In genomic region chr11:48818346-48818745, GRCm38 (mm10) we compare ENCODE assay signal across 8 mouse cellular contexts. TPM values are rescaled to one million over a fixed set of nuclear protein-coding genes. Genes with fewer than 3 reads are reported as not detected.
DNase-seq lines count a peak whose midpoint lies in the region; ATAC-seq and TF ChIP-seq lines count a peak whose summit lies in the region.

No protein-coding gene starts in this region.

- ATAC-seq in cerebellum, adult (ENCODE audit: insufficient number of reproducible peaks, low FRiP score, low TSS enrichment): peak; percentile 41; the same call in 1 of the 2 replicates
- peak; percentile 2; the same call in 1 of the 2 replicates for ATAC-seq in forebrain, embryonic 14.5 days
- ATAC-seq in liver, embryonic 16.5 days (ENCODE audit: low read depth): no peak
- ATAC-seq in neural tube, embryonic 13.5 days (ENCODE audit: low read depth): no peak

- peaks cover 2% of the 10 kb centered on the region for H3K4me1 ChIP-seq in ES-Bruce4 (ENCODE audit: control insufficient read depth, insufficient read depth, low read length)
- H3K4me1 ChIP-seq in forebrain, embryonic 14.5 days (ENCODE audit: control insufficient read depth, insufficient read depth, low read length): peaks cover 14% of the 10 kb centered on the region
- peaks cover 23% of the 10 kb centered on the region for H3K4me1 ChIP-seq in liver, embryonic 16.5 days (ENCODE audit: control insufficient read depth, low read depth, low read length)
- H3K4me1 ChIP-seq in neural tube, embryonic 13.5 days (replicated peaks): peaks cover 31% of the 10 kb centered on the region
- peaks cover 2% of the 10 kb centered on the region; the same call in 1 of the 2 replicates for H3K4me1 ChIP-seq in testis, adult 2 months (ENCODE audit: control insufficient read depth, insufficient read depth, low read length)

- intact Hi-C loops in heart, postnatal 14 days (cut with DNase I): loop anchor here (2.0 to 5.0 kb wide), 3 partner anchors 14 to 384 kb away; partner anchors contain the start of gene Zfp62

- DNase-seq in forebrain, embryonic 14.5 days (ENCODE audit: low spot score): peak; percentile 96
- peak; percentile 83 to 87 for DNase-seq in heart, postnatal 14 days
- DNase-seq in large intestine, adult 2 months (ENCODE audit: low read depth, low spot score): peak; percentile 93

- peak overlapping the region; percentile 46; the same call in 1 of the 2 replicates for H3K27ac ChIP-seq in ES-Bruce4 (ENCODE audit: insufficient read depth, low read length)
- H3K27ac ChIP-seq in forebrain, embryonic 14.5 days (ENCODE audit: low read depth, low read length): no peak overlapping the region
- peak overlapping the region; percentile 99 for H3K27ac ChIP-seq in liver, embryonic 16.5 days (ENCODE audit: low read length)
- peak overlapping the region; percentile 97; the same call in 1 of the 2 replicates for H3K27ac ChIP-seq in neural tube, embryonic 13.5 days (replicated peaks)
- peak overlapping the region; percentile 82 for H3K27ac ChIP-seq in testis, adult 2 months (ENCODE audit: control insufficient read depth, insufficient read depth, low read depth, low read length)

- no peak for TF ChIP-seq CTCF in ES-Bruce4 (IDR thresholded peaks at IDR 0.05; ENCODE audit: low read depth, low read length)
- TF ChIP-seq CTCF in testis, adult 2 months (IDR thresholded peaks at IDR 0.05; ENCODE audit: control insufficient read depth, insufficient read depth, insufficient replicate concordance, low read depth, low read length): no peak

- TF ChIP-seq POLR2A in ES-Bruce4 (IDR thresholded peaks at IDR 0.05; ENCODE audit: insufficient read depth, low read length): no peak
- TF ChIP-seq POLR2A in testis, adult 2 months (IDR thresholded peaks at IDR 0.05; ENCODE audit: control insufficient read depth, low read depth, low read length): no peak

- H3K36me3 ChIP-seq in ES-Bruce4 (ENCODE audit: control insufficient read depth, insufficient read depth, low read length, poor library complexity, severe bottlenecking): peaks cover 6% of the 10 kb centered on the region
- peaks cover 13% of the 10 kb centered on the region; the same call in 1 of the 2 replicates for H3K36me3 ChIP-seq in forebrain, embryonic 14.5 days (ENCODE audit: control insufficient read depth, insufficient read depth, low read length)
- no peaks in the 10 kb centered on the region for H3K36me3 ChIP-seq in liver, embryonic 16.5 days (ENCODE audit: control insufficient read depth, insufficient read depth)
- H3K36me3 ChIP-seq in neural tube, embryonic 13.5 days: peaks cover 10% of the 10 kb centered on the region
- peaks cover 1% of the 10 kb centered on the region; the same call in 1 of the 2 replicates for H3K36me3 ChIP-seq in testis, adult 2 months (ENCODE audit: control insufficient read depth, insufficient read depth, low read length)

- H3K4me2 ChIP-seq in forebrain, embryonic 14.5 days (ENCODE audit: low read length): peak overlapping the region; percentile 91
- H3K4me2 ChIP-seq in liver, embryonic 16.5 days (ENCODE audit: low read depth, low read length): peak overlapping the region; percentile 90
- H3K4me2 ChIP-seq in neural tube, embryonic 13.5 days: peak overlapping the region; percentile 88

- no peaks in the 10 kb centered on the region for H3K27me3 ChIP-seq in ES-Bruce4 (ENCODE audit: control insufficient read depth, insufficient read depth, low read length, poor library complexity, severe bottlenecking)
- H3K27me3 ChIP-seq in forebrain, embryonic 14.5 days (replicated peaks; ENCODE audit: control insufficient read depth, insufficient read depth, low read length): no peaks in the 10 kb centered on the region
- H3K27me3 ChIP-seq in liver, embryonic 16.5 days (ENCODE audit: control insufficient read depth, insufficient read depth, low read depth, low read length): no peaks in the 10 kb centered on the region
- peaks cover 9% of the 10 kb centered on the region for H3K27me3 ChIP-seq in neural tube, embryonic 13.5 days
- H3K27me3 ChIP-seq in testis, adult 2 months (ENCODE audit: control insufficient read depth, insufficient read depth, low read length): no peaks in the 10 kb centered on the region

- peak overlapping the region; percentile 75 for H3K4me3 ChIP-seq in ES-Bruce4 (ENCODE audit: low read depth, low read length)
- H3K4me3 ChIP-seq in forebrain, embryonic 14.5 days (ENCODE audit: low read depth, low read length): peak overlapping the region; percentile 46
- peak overlapping the region; percentile 90 for H3K4me3 ChIP-seq in liver, embryonic 16.5 days (ENCODE audit: low read depth, low read length)
- H3K4me3 ChIP-seq in neural tube, embryonic 13.5 days: peak overlapping the region; percentile 75
- peak overlapping the region; percentile 83 for H3K4me3 ChIP-seq in testis, adult 2 months (ENCODE audit: control insufficient read depth, low read depth, low read length)

- H3K9me3 ChIP-seq in ES-Bruce4 (replicated peaks; ENCODE audit: control insufficient read depth, insufficient read depth, low read length, poor library complexity, severe bottlenecking): no peaks in the 10 kb centered on the region
- no peaks in the 10 kb centered on the region for H3K9me3 ChIP-seq in forebrain, embryonic 14.5 days (replicated peaks; ENCODE audit: control insufficient read depth, low read length)
- H3K9me3 ChIP-seq in liver, embryonic 16.5 days (replicated peaks; ENCODE audit: control insufficient read depth, low read length): no peaks in the 10 kb centered on the region
- H3K9me3 ChIP-seq in neural tube, embryonic 13.5 days: no peaks in the 10 kb centered on the region

- 0 out of 2 replicates have a peak, but pooled peaks have one; percentile 26 for TF ChIP-seq EP300 in ES-Bruce4 (IDR thresholded peaks at IDR 0.05; ENCODE audit: insufficient read depth, low read depth, low read length)

- under 1% methylated on average over 16 of the region's 16 CpGs for WGBS in forebrain, embryonic 14.5 days
- under 1% methylated on average over 16 of the region's 16 CpGs for WGBS in large intestine, adult 2 months
- under 1% methylated on average over 16 of the region's 16 CpGs for WGBS in liver, embryonic 16.5 days (ENCODE audit: insufficient replicate concordance)
- WGBS in neural tube, embryonic 13.5 days: under 1% methylated on average over 16 of the region's 16 CpGs

- H3K9ac ChIP-seq in ES-Bruce4 (ENCODE audit: low read depth, poor library complexity, severe bottlenecking): peak overlapping the region; percentile 35
- H3K9ac ChIP-seq in forebrain, embryonic 14.5 days (ENCODE audit: low read length): peak overlapping the region; percentile 83
- peak overlapping the region; percentile 93 for H3K9ac ChIP-seq in liver, embryonic 16.5 days (ENCODE audit: low read depth, low read length)
- peak overlapping the region; percentile 92 for H3K9ac ChIP-seq in neural tube, embryonic 13.5 days

RNA-seq across cellular contexts. Expression of gene Trim41, which starts 1.2 kb away (rescaled TPM):
- 29.6 and 32.2 TPM in 2 replicates for polyA plus RNA-seq in ES-Bruce4 (2011; ENCODE audit: insufficient read depth, insufficient read length, low read depth, missing spikeins)
- polyA plus RNA-seq in forebrain, embryonic 14.5 days (2014; fragmentation: Nextera tagmentation; extraction: Ambion mirVana): 3.2 and 4.0 TPM in 2 replicates
- total RNA-seq in heart, postnatal 14 days (2021): 10 to 100 TPM; 26.4 to 27.0 TPM
- 19.9 and 22.6 TPM in 2 replicates for polyA plus RNA-seq in large intestine, adult 2 months (2012; rRNA removed)
- polyA plus RNA-seq in liver, embryonic 16.5 days (2015; fragmentation: Nextera tagmentation; extraction: Ambion mirVana): 1.6 and 1.8 TPM in 2 replicates
- 6.2 and 6.9 TPM in 2 replicates for polyA plus RNA-seq in neural tube, embryonic 13.5 days (2015; fragmentation: Nextera tagmentation; extraction: Ambion mirVana)
- polyA plus RNA-seq in testis, adult 2 months (2012; rRNA removed): 85.7 and 95.5 TPM in 2 replicates

RNA-seq across cellular contexts. Expression of gene Trim7, which starts 7.6 kb away (rescaled TPM):
- polyA plus RNA-seq in ES-Bruce4 (2011; ENCODE audit: insufficient read depth, insufficient read length, low read depth, missing spikeins): 8.1 and 8.7 TPM in 2 replicates
- 0.61 and 1.3 TPM in 2 replicates for polyA plus RNA-seq in forebrain, embryonic 14.5 days (2014; fragmentation: Nextera tagmentation; extraction: Ambion mirVana)
- total RNA-seq in heart, postnatal 14 days (2021): 10 to 100 TPM; 23.4 to 23.9 TPM
- polyA plus RNA-seq in large intestine, adult 2 months (2012; rRNA removed): 6.8 and 10.0 TPM in 2 replicates
- polyA plus RNA-seq in liver, embryonic 16.5 days (2015; fragmentation: Nextera tagmentation; extraction: Ambion mirVana): 0.11 and 0.14 TPM in 2 replicates
- 1.2 TPM in 2 replicates for polyA plus RNA-seq in neural tube, embryonic 13.5 days (2015; fragmentation: Nextera tagmentation; extraction: Ambion mirVana)
- 16.3 and 18.3 TPM in 2 replicates for polyA plus RNA-seq in testis, adult 2 months (2012; rRNA removed)

RNA-seq across cellular contexts. Expression of gene Gm12184, which starts 8.1 kb away (rescaled TPM):
- polyA plus RNA-seq in ES-Bruce4 (2011; ENCODE audit: insufficient read depth, insufficient read length, low read depth, missing spikeins): 88.5 and 95.4 TPM in 2 replicates
- polyA plus RNA-seq in forebrain, embryonic 14.5 days (2014; fragmentation: Nextera tagmentation; extraction: Ambion mirVana): 3.5 and 3.6 TPM in 2 replicates
- 1 to 10 TPM; 2.6 to 3.0 TPM for total RNA-seq in heart, postnatal 14 days (2021)
- polyA plus RNA-seq in large intestine, adult 2 months (2012; rRNA removed): 7.6 and 7.9 TPM in 2 replicates
- 0.22 and 0.40 TPM in 2 replicates for polyA plus RNA-seq in liver, embryonic 16.5 days (2015; fragmentation: Nextera tagmentation; extraction: Ambion mirVana)
- polyA plus RNA-seq in neural tube, embryonic 13.5 days (2015; fragmentation: Nextera tagmentation; extraction: Ambion mirVana): 3.2 and 4.3 TPM in 2 replicates
- 4.8 and 7.2 TPM in 2 replicates for polyA plus RNA-seq in testis, adult 2 months (2012; rRNA removed)

RNA-seq across cellular contexts. Expression of gene Rack1, which starts 18.2 kb away (rescaled TPM):
- polyA plus RNA-seq in ES-Bruce4 (2011; ENCODE audit: insufficient read depth, insufficient read length, low read depth, missing spikeins): 2,044 and 2,161 TPM in 2 replicates
- polyA plus RNA-seq in forebrain, embryonic 14.5 days (2014; fragmentation: Nextera tagmentation; extraction: Ambion mirVana): 553 and 718 TPM in 2 replicates
- 100 to 1,000 TPM; 400 to 478 TPM for total RNA-seq in heart, postnatal 14 days (2021)
- 2,247 and 2,324 TPM in 2 replicates for polyA plus RNA-seq in large intestine, adult 2 months (2012; rRNA removed)
- polyA plus RNA-seq in liver, embryonic 16.5 days (2015; fragmentation: Nextera tagmentation; extraction: Ambion mirVana): 395 and 402 TPM in 2 replicates
- 411 and 432 TPM in 2 replicates for polyA plus RNA-seq in neural tube, embryonic 13.5 days (2015; fragmentation: Nextera tagmentation; extraction: Ambion mirVana)
- 208 and 217 TPM in 2 replicates for polyA plus RNA-seq in testis, adult 2 months (2012; rRNA removed)

RNA-seq across cellular contexts. Expression of gene Irgm1, which starts 53.1 kb away (rescaled TPM):
- polyA plus RNA-seq in ES-Bruce4 (2011; ENCODE audit: insufficient read depth, insufficient read length, low read depth, missing spikeins): 18.5 and 20.1 TPM in 2 replicates
- polyA plus RNA-seq in forebrain, embryonic 14.5 days (2014; fragmentation: Nextera tagmentation; extraction: Ambion mirVana): 1.9 and 2.2 TPM in 2 replicates
- total RNA-seq in heart, postnatal 14 days (2021): 1 to 10 TPM; 7.1 to 7.2 TPM
- 26.2 and 26.6 TPM in 2 replicates for polyA plus RNA-seq in large intestine, adult 2 months (2012; rRNA removed)
- 18.9 and 20.6 TPM in 2 replicates for polyA plus RNA-seq in liver, embryonic 16.5 days (2015; fragmentation: Nextera tagmentation; extraction: Ambion mirVana)
- polyA plus RNA-seq in neural tube, embryonic 13.5 days (2015; fragmentation: Nextera tagmentation; extraction: Ambion mirVana): 3.2 TPM in 2 replicates
- polyA plus RNA-seq in testis, adult 2 months (2012; rRNA removed): 0.75 and 0.78 TPM in 2 replicates

Comparison
In these comparisons a context has a peak if more than half of its experiments do, and no peak if none do; other contexts are left out.
1. H3K9ac ChIP-seq: peak in every context shown above with its lines; median percentile 93 in liver, embryonic 16.5 days; 92 in neural tube, embryonic 13.5 days; 83 in forebrain, embryonic 14.5 days; 35 in ES-Bruce4.
2. ATAC-seq: peak in cerebellum, adult (single experiment) and forebrain, embryonic 14.5 days (single experiment); none in liver, embryonic 16.5 days (single experiment) and neural tube, embryonic 13.5 days (single experiment).
3. RNA of gene Gm12184, which starts 8.1 kb away (polyA plus RNA-seq): 88.5 to 95.4 TPM in ES-Bruce4; 7.6 to 7.9 TPM in large intestine, adult 2 months, 4.8 to 7.2 TPM in testis, adult 2 months, 3.2 to 4.3 TPM in neural tube, embryonic 13.5 days, 3.5 to 3.6 TPM in forebrain, embryonic 14.5 days and 0.22 to 0.40 TPM in liver, embryonic 16.5 days; every median in the first group is over 10 times any median in the second.
4. Peak in every context shown above with its lines, with median percentiles within 50 percentile points of each other: H3K4me3 ChIP-seq, DNase-seq and H3K4me2 ChIP-seq.